Mouse (Mus musculus) ovary, postnatal 14 days (tissue): Measurements from ENCODE around the gene Lcn5.
A peak's percentile ranks its signal among the peaks of the same experiment; 100 is the strongest.

Source experiments
- DNase-seq: peaks from one replicate; pipeline ENCODE4 v3.0.0; 2022; ENCODE audit warnings: low spot score

Lcn5 gene

GRCm38 (mm10) chr2:25657652-25658051, at the start of gene Lcn5:
Lcn5 (plus strand) TSS chr2:25657952.
- no peak for DNase-seq

GRCm38 (mm10) chr2:25608671-25609070, 49.1 kb upstream of the Lcn5 start:
- no peak for DNase-seq

GRCm38 (mm10) chr2:25616398-25616797, 41.4 kb upstream of the Lcn5 start:
- DNase-seq, result no peak

GRCm38 (mm10) chr2:25617578-25617977, 40.2 kb upstream of the Lcn5 start, which contains the start of gene Ccdc183:
Ccdc183 (minus strand) TSS chr2:25617678.
- DNase-seq, result no peak

- DNase-seq, result no peak
Measured at GRCm38 (mm10) chr2:25620386-25620785, 37.4 kb upstream of the Lcn5 start.

- no peak for DNase-seq
Measured at GRCm38 (mm10) chr2:25620852-25621228, 36.9 kb upstream of the Lcn5 start.

GRCm38 (mm10) chr2:25621229-25622200, 36.2 kb upstream of the Lcn5 start, which contains the start of gene Tmem141:
Tmem141 (minus strand) TSS chr2:25622005.
- DNase-seq, result peak; percentile 76

GRCm38 (mm10) chr2:25625986-25626385, 31.8 kb upstream of the Lcn5 start:
- no peak for DNase-seq

GRCm38 (mm10) chr2:25627811-25628210, 29.9 kb upstream of the Lcn5 start, which contains the start of gene Fcna:
Fcna (minus strand) TSS chr2:25628030.
- no peak for DNase-seq

- DNase-seq, result no peak
Measured at GRCm38 (mm10) chr2:25628738-25629137, 29.0 kb upstream of the Lcn5 start.

- DNase-seq, result no peak
Measured at GRCm38 (mm10) chr2:25633616-25634015, 24.1 kb upstream of the Lcn5 start.

- DNase-seq, result no peak
Measured at GRCm38 (mm10) chr2:25634046-25634445, 23.7 kb upstream of the Lcn5 start.

- no peak for DNase-seq
Measured at GRCm38 (mm10) chr2:25639890-25640289, 17.9 kb upstream of the Lcn5 start.

- no peak for DNase-seq
Measured at GRCm38 (mm10) chr2:25652902-25653301, 4.8 kb upstream of the Lcn5 start, which contains the start of gene Lcn8. Lcn8 (plus strand) TSS chr2:25653120.

- no peak for DNase-seq
Measured at GRCm38 (mm10) chr2:25654502-25654901, 3.2 kb upstream of the Lcn5 start.

- DNase-seq, result peak; percentile 7
Measured at GRCm38 (mm10) chr2:25656691-25657090, 1.1 kb upstream of the Lcn5 start.

- DNase-seq, result no peak
Measured at GRCm38 (mm10) chr2:25657246-25657645, 506 bp upstream of the Lcn5 start.

GRCm38 (mm10) chr2:25660279-25660678, 2.5 kb downstream of the Lcn5 start:
- no peak for DNase-seq

- no peak for DNase-seq
Measured at GRCm38 (mm10) chr2:25661245-25661970, 3.7 kb downstream of the Lcn5 start.

GRCm38 (mm10) chr2:25663511-25663910, 5.8 kb downstream of the Lcn5 start:
- DNase-seq, result peak; percentile 50

GRCm38 (mm10) chr2:25664125-25664524, 6.4 kb downstream of the Lcn5 start:
- no peak for DNase-seq

- no peak for DNase-seq
Measured at GRCm38 (mm10) chr2:25666516-25666915, 8.8 kb downstream of the Lcn5 start.

- no peak for DNase-seq
Measured at GRCm38 (mm10) chr2:25676486-25676885, 18.7 kb downstream of the Lcn5 start, which contains the start of gene Lcn6. Lcn6 (plus strand) TSS chr2:25676786.
